Mouse (Mus musculus) kidney, postnatal 0 days (tissue): ENCODE measurements around the gene 9830107B12Rik. TPM values are rescaled to one million over a fixed set of nuclear protein-coding genes. Genes with fewer than 3 reads are reported as not detected.

ENCODE experiments used
- ATAC-seq: fragments of 200-750 bp; cut with Nextera tagmentation; replicated peaks from 2 replicates; pipeline ENCODE4 v1.8.0; 2017; ENCODE audit warnings: low read depth, moderate number of reproducible peaks, moderate TSS enrichment, moderate library complexity; ENCODE audit not compliant: low FRiP score
- DNase-seq: peaks from one replicate; pipeline ENCODE4 v3.0.0-alpha.2; 2016; ENCODE audit warnings: low spot score
- H3K27ac ChIP-seq: fragments of 300-500 bp; sonication (generic); 2 replicates; pipeline ENCODE4 v1.5.1; 2014; ENCODE audit warnings: mild to moderate bottlenecking
- H3K27me3 ChIP-seq: fragments of 300-500 bp; sonication (generic); 2 replicates; pipeline ENCODE4 v1.6.1; 2014; ENCODE audit warnings: low read length, mixed read lengths; ENCODE audit not compliant: insufficient read depth
- H3K36me3 ChIP-seq: fragments of 300-500 bp; sonication (generic); 2 replicates; pipeline ENCODE4 v1.6.1; 2014; ENCODE audit warnings: low read length, mixed read lengths; ENCODE audit not compliant: insufficient read depth
- H3K4me1 ChIP-seq: fragments of 300-500 bp; sonication (generic); replicated peaks from 2 replicates; pipeline ENCODE4 v1.6.1; 2014; ENCODE audit warnings: antibody characterized with exemption, low read length, mixed read lengths; ENCODE audit not compliant: insufficient read depth
- H3K4me2 ChIP-seq: fragments of 300-500 bp; sonication (generic); 2 replicates; pipeline ENCODE4 v1.6.1; 2014; ENCODE audit warnings: mild to moderate bottlenecking, low read length, moderate library complexity, mixed read lengths
- H3K4me3 ChIP-seq: fragments of 300-500 bp; sonication (generic); replicated peaks from 2 replicates; pipeline ENCODE4 v1.5.1; 2014; ENCODE audit warnings: low read depth, low read length
- H3K9ac ChIP-seq: fragments of 300-500 bp; sonication (generic); 2 replicates; pipeline ENCODE4 v1.6.1; 2014; ENCODE audit warnings: low read depth, low read length
- H3K9me3 ChIP-seq: fragments of 300-500 bp; sonication (generic); replicated peaks from 2 replicates; pipeline ENCODE4 v1.6.1; 2016; ENCODE audit warnings: low read length, inconsistent platforms, mixed read lengths
- CTCF ChIP-seq: IDR thresholded peaks from 2 replicates; pipeline ENCODE4 v1.5.1; 2016; ENCODE audit warnings: antibody characterized with exemption, low read depth, mild to moderate bottlenecking, moderate library complexity
- WGBS: fragments of 180-500 bp; shearing (Covaris S2); extraction: QIAGEN DNeasy Blood & Tissue Kit; methylation state at CpG from one replicate; pipeline ENCODE4 v1.1.7; 2014; 5-methylcytosine and 5-hydroxymethylcytosine counted together
- polyA plus RNA-seq: library from polyadenylated mRNA; unstranded; fragments of >200 nt; fragmentation: Nextera tagmentation; extraction: Ambion mirVana; gene quantifications from 2 replicates; pipeline ENCODE4 v1.2.1, GENCODE M21; 2015

Gene 9830107B12Rik
- polyA plus RNA-seq, 1 experiment from 2014 or later = not detected

DNA sequence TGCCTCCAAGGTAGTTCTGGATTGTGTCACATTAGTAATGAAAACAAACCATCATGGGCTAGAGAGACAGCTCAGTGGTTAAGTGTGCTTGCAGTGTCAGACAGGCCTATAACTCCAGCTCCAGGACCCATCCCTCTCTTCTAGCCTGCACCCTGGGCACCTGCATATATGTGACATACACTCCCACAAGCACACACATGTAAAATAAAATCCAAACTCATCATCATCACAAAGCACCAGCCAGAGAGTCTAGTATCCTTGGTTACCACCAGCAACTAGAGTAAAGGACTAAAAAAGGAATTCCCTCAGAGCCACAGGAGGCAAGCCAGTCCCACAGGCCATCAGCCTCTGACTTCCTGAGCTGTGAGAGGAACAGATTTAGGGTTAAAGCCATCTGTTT is 57.0 kb downstream of the 9830107B12Rik start, which contains the start of gene 1700067P10Rik:
Gene 1700067P10Rik, plus strand, starts transcription at position 301 of the 400 bp plus-strand sequence.
- Histone ChIP-seq H3K9ac (no peak within 1 kb of the TSS), H3K9me3 (no peaks in the 10 kb centered on the region), H3K27ac (no peak within 1 kb of the TSS), H3K27me3 (no peaks in the 10 kb centered on the region), H3K36me3 (no peaks in the 10 kb centered on the region), H3K4me1 (no peaks in the 10 kb centered on the region), H3K4me3 (no peak within 1 kb of the TSS), H3K4me2 (no peak within 1 kb of the TSS)
- no peak for TF ChIP-seq CTCF
- ATAC-seq (no peak), DNase-seq (no peak)

DNA sequence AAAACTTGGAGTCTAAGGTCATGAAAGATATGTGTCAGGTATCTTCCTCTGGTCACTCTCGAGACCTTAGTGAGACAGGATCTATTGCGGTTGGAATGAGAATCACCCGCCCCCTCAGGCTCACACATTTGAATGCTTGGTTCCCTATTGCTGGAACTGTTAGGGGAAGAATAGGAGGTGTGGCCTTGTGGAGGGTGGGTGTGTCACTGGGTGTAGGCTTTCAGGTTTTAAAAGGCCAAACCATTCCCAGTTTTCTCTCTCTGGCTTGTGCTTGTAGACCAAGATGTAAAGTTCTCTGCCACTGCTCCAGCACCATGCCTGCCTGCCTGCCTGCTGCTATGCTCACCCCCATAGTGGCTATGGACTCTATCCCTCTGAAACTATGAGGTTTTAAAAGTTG is 65.4 kb downstream of the 9830107B12Rik start:
- H3K27ac ChIP-seq = no peak overlapping the region
- ATAC-seq (no peak), DNase-seq (no peak)
- no peaks in the 10 kb centered on the region for H3K4me1 ChIP-seq
- H3K9me3 ChIP-seq = no peaks in the 10 kb centered on the region
- H3K4me2 ChIP-seq = no peak overlapping the region
- no peaks in the 10 kb centered on the region for H3K27me3 ChIP-seq
- TF ChIP-seq CTCF = no peak
- H3K9ac ChIP-seq = no peak overlapping the region
- H3K4me3 ChIP-seq = no peak overlapping the region
- no peaks in the 10 kb centered on the region for H3K36me3 ChIP-seq
- 37% methylated on average over 3 of the region's 3 CpGs for WGBS

Other genes with a start within 250 kb of the 9830107B12Rik start
- 7.7 and 9.5 TPM in 2 replicates for gene Foxp4, start 221.6 kb downstream of the 9830107B12Rik start, polyA plus RNA-seq
- gene 1700122O11Rik, start 108.0 kb downstream of the 9830107B12Rik start, polyA plus RNA-seq = not detected in 2 replicates
- gene 1700067P10Rik, start 56.9 kb downstream of the 9830107B12Rik start, polyA plus RNA-seq = not detected in 2 replicates
- gene A530064D06Rik, start 21.0 kb upstream of the 9830107B12Rik start, polyA plus RNA-seq = 0.08 and 0.26 TPM in 2 replicates
- gene Trem1, start 86.5 kb upstream of the 9830107B12Rik start, polyA plus RNA-seq = 0.08 and 0.13 TPM in 2 replicates
- 0.16 and 0.32 TPM in 2 replicates for gene Trem3, start 101.5 kb upstream of the 9830107B12Rik start, polyA plus RNA-seq
- 0.20 and 0.32 TPM in 2 replicates for gene Treml4, start 118.0 kb upstream of the 9830107B12Rik start, polyA plus RNA-seq
- 0.11 TPM in 1 of 2 replicates, not detected in the other for gene Treml2, start 153.2 kb upstream of the 9830107B12Rik start, polyA plus RNA-seq
- 0.24 and 0.28 TPM in 2 replicates for gene B430306N03Rik, start 169.9 kb upstream of the 9830107B12Rik start, polyA plus RNA-seq
- gene Trem2, start 200.1 kb upstream of the 9830107B12Rik start, polyA plus RNA-seq = 2.5 and 3.0 TPM in 2 replicates
- 0.21 TPM in 1 of 2 replicates, not detected in the other for gene Treml1, start 213.6 kb upstream of the 9830107B12Rik start, polyA plus RNA-seq